Mouse (Mus musculus) cerebellum, adult 8-10 months (tissue): Measurements from ENCODE around the gene Stat2.
A peak's percentile ranks its signal among the peaks of the same experiment; 100 is the strongest.
"Not testable (repeated sequence)": the region's sequence is repeated elsewhere in the genome, so short reads cannot be mapped to it uniquely, and the experiment has no call there.

Experiments used
- DNase-seq: peaks from one replicate; pipeline ENCODE4 v3.0.0; 2022

The Stat2 gene

GRCm38 (mm10) chr10:128259946-128260345 lies 10.4 kb upstream of the Stat2 start:
- no peak for DNase-seq

DNA sequence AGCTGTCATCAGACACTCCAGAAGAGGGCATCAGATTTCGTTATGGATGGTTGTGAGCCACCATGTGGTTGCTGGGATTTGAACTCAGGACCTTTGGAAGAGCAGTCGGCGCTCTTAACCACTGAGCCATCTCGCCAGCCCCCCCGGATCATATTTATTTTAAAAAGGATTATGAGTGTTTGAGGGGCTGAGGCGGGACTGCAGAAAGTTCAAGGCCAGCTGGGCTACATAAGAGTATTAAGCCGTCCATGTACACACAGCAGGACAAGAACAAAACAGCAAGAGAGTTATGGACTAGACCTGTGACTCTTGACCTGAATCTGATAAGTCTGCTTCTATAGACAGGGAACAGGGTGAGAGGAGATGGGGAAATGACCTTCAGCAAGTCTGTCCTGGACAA lies 10.0 kb upstream of the Stat2 start:
- DNase-seq, result not testable (repeated sequence)

- no peak for DNase-seq
Measured at GRCm38 (mm10) chr10:128262300-128262699, 8.1 kb upstream of the Stat2 start.

DNA sequence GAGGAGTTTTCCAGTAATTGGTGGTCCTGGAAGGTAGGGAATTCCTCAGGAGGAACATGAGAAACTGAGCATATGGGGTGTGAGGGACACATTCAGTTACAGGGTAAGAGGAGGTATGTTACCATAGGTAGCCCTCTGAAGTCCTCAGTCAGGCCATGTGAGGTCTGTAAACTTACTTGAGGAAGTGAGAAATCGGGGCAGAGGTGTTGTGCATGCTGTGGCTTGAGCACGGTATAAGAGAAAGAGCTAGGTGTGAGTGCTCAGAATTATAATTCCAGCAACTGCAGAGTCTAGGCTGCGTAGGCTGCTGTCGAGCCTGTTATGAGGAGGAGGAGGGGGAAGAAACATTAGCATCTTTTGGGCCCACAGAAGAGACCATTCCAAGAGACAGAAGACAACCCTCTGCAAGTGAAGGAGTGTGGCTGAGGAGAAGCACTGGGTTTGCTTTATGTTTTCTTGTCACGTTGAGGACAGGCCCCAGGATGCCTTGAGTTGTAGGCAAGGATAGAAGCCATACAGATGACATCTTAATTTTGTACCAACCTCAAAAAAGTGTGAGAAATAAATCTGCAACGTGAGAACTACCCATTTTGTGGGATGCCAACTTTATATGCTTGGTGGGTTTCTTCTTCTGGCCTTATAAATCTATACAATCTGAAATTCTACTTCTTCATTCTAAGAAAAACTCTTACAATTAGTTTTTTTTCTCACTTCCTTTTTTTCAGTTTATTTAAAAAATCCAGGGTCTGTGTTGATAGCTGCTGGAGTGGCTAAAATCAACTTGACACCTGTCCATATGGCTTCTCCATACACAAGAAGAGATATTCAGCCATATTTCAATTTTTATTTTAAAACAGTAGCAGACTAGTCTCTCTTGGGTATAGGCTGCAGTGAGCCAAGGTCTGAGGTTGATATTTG lies 6.7 kb upstream of the Stat2 start:
- DNase-seq, result no peak

DNA sequence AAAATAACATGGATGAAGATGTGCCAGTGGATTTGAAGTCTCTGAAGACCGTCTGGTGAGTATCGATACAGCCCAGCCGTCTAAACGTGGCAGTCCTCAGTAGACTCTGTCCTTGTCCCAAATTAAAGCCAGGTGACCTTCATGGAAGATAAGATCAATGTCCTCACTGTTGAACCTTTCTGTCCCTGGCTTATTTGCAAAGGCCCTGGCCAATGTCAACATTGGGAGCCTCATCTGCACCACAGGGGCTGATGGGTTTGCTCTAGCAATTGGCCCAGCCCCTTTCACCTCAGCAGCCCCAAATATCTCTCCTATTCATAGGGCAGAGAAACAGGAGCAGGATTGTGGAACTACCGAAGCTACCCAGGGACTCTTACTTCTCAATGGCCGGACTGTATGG lies 2.0 kb upstream of the Stat2 start, which contains the start of gene Apof:
TSS of gene Apof (plus strand) at position 301 of the 400 bp plus-strand sequence.
- DNase-seq, result no peak

DNA sequence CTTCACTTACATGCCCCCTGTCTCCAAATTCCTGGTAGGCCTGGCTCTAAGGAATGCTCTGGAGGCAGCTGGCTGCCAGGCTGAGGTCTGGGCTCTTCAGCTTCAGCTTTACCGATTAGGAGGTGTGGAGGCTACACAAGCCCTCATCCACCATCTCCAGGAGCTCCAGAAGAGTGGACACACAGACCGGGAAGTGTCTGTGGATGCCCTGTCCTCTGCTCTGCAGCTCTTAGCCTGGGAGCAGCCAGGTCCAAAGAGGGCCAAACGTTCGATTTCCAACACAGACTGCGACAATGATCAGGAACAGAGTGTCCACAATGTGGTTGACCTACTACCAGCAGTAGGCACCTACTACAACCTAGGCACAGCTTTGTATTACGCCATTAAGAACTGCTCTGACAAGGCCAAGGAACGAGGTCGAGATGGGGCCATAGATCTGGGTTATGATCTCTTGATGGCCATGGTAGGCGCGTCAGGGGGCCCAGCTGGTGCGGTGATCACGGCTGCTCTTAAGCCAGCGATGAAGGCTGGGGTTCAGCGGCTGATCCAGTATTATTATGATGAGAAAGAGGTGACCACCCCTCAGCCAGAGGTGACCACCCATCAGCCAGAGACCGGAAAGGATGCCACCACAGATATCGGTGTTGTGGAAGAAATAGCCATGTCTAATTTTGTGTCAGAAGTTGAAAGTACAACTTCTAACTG lies 1.0 kb upstream of the Stat2 start:
- no peak for DNase-seq

DNA sequence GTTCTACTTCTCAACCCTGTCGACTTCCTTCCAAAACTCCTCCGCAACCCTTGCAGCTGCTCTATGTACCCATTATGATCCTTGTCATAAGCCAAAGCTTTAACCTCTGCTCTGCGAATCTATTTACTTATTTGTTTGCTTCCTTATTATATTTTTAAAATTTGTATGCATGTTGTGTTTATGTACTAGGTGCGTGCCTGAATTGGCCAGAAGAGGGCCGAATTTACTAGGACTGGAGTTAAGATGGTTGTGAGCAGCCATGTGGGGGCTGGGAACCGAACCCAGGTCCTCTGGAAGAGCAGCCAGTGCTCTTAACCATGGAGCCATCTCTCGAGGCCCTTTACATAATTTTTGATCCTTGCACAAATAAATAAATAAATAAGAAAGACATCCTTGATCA lies 507 bp downstream of the Stat2 start:
- no peak for DNase-seq

GRCm38 (mm10) chr10:128271883-128272282 lies 1.5 kb downstream of the Stat2 start:
- no peak for DNase-seq

DNA sequence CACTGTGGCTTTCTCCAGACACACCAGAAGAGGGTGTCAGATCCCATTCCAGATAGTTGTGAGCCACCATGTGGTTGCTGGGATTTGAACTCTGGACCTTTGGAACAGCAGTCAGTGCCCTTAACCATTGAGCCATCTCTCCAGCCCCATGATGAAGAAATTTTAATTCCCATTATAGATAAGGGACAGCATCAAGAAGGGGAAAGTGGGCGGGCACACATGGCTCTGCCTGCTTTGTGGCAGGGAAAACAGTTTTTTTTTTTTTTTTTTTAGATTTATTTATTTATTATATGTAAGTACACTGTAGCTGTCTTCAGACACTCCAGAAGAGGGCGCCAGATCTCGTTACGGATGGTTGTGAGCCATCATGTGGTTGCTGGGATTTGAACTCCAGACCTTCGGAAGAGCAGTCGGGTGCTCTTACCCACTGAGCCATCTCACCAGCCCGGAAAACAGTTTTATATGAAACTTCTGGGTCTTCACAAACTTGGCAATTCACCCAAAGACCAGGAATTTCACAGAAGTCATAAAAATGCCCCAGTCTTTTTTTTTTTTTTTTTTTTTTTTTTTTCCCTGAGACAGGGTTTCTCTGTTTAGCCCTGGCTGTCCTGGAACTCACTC lies 2.6 kb downstream of the Stat2 start:
- not testable (repeated sequence) for DNase-seq

GRCm38 (mm10) chr10:128275374-128275773 lies 5.0 kb downstream of the Stat2 start:
- DNase-seq, result not testable (repeated sequence)

DNA sequence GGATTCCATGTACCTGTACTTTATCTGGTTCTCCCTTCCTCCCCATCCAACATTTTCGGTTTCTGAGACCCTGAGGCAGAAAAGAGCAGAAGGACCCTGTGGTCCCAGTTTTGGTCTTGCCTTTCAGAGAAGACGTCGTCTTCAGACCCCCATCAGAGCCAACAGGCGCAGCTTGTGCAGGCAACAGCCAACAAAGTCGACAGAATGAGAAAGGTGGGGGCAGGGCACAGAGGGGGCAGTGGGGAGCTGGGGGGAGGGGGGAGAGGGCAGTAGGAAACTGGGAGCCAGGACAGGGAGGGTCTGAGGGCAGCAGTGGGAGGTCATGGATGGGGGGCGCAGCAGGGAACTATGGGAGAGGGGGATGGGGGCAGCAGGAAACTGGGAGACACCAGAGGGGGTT lies 7.8 kb downstream of the Stat2 start:
- no peak for DNase-seq

DNA sequence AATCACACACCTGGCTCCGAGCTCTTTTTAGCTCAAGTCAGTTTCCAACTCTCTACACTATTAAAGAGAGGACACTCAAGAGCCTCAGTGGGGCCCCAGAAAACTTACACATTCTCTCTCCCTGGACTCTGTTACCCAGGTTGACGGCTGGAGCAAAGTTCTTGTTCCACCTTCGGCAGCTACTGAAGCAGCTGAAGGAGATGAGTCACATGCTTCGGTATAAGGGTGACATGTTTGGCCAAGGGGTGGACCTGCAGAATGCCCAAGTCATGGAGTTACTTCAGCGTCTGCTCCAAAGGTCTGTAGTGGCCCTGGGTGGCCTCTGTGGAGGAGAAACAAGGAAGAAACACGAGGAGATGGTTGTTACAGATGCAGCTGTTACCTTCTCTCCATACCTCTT lies 10.6 kb downstream of the Stat2 start:
- DNase-seq, result peak; percentile 13

DNA sequence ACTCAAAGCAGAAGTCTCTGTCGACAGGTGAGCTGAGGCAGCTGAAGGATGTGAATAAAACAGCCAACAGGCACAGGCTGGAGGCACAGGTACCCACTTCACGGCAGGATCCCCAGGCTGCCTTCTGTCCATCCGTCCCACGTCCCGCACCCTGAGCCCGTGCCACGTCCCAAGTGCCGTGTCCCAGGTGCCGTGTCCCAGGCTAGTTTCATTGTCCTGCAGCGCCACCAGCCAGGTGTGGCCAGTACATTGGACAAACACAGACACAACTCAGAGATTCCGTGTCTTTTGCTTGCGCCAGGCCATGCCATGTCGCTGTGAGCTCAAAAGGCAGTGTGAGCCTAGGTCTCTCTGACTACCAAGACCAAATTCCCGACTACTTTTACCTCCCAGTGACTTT lies 11.3 kb downstream of the Stat2 start:
- DNase-seq, result peak; percentile 35

DNA sequence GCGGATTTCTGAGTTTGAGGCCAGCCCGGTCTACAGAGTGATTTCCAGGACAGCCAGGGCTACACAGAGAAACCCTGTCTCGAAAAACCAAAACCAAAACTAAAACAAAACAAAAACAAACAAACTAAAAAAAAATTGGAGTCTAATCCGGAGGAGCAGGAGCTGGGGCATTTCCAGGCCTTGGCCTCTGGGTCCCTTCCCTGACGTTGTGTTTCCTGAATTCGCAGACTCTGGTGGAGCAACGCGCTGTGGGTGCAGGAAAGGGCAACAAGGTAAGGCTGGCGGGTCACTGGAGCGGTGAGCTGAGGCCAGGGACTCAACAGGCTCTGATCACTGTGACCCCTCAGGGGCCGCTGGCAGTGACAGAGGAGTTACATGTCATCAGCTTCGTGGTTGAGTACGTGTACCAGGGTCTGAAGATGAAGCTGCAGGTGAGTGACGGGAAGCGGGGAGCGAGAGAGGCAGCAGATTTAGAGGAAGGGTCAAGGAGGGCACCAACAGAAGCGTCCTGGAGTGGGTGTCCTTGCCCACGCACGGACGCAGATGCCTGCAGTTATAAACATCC lies 12.6 kb downstream of the Stat2 start:
- no peak for DNase-seq

DNA sequence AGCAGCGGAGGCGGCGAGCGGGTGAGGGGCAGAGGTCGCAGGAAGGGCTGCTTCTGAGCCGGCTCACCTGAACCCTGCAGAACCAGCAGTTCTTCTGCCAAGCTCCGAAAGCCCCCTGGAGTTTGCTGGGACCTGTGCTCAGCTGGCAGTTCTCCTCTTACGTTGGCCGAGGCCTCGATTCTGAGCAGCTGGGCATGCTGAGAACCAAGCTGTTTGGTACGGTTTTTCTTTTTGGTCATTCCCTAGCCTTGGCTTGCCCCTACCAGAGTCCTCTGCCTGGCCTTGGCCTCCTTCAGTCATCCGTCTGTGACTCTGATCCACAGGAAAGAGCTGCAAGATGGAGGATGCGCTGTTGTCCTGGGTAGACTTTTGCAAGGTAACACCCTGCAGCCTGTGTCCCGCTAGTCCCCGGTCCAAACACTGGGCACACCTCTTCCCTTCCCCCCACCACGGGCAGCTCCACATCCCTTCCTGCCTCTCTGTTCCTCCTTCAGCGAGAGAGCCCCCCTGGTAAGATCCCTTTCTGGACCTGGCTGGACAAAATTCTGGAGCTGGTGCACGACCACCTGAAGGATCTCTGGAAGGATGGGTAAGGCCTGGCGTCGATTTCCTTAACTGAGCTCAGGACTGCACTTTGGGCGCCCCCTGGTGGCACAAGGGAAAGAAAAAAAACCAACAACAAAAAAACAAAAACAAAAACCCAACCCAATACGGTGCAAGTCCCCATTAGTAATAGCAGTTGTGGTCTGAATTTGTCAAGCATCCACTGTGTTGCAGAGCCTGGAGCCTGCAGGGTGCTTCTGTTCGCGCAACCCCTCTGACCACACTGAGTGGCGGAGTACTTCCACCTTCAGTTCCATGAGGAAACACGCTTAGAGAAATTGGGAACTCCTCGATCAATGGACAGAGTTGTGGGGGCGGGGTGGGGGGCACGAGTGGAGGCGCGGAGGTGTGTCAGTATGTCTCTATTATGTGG lies 13.5 kb downstream of the Stat2 start:
- DNase-seq, result peak; percentile 96

DNA sequence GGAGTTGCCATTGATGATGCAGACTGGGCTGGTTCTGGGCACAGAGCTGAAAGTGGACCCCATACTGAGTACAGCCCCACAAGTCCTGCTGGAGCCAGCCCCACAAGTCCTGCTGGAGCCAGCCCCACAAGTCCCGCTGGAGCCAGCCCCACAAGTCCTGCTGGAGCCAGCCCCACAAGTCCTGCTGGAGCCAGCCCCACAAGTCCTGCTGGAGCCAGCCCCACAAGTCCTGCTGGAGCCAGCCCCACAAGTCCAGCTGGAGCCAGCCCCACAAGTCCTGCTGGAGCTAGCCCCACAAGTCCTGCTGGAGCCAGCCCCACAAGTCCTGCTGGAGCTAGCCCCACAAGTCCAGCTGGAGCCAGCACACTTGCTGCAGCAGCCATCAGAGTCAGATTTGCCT lies 20.2 kb downstream of the Stat2 start:
- DNase-seq, result not testable (repeated sequence)

GRCm38 (mm10) chr10:128296370-128297090 lies 26.2 kb downstream of the Stat2 start:
- DNase-seq, result no peak

GRCm38 (mm10) chr10:128297221-128297620 lies 26.9 kb downstream of the Stat2 start:
- DNase-seq, result peak; percentile 66

- peak; percentile 66 for DNase-seq
Measured at GRCm38 (mm10) chr10:128297622-128298021, 27.3 kb downstream of the Stat2 start.

GRCm38 (mm10) chr10:128298243-128298642 lies 27.9 kb downstream of the Stat2 start:
- DNase-seq, result no peak

GRCm38 (mm10) chr10:128298702-128299171 lies 28.4 kb downstream of the Stat2 start, which contains the start of gene Il23a:
Gene Il23a, minus strand, starts transcription at chr10:128298752.
- no peak for DNase-seq
